Mouse (Mus musculus): Measurements from ENCODE around the gene Tle1. TPM values are rescaled to one million over a fixed set of nuclear protein-coding genes. Genes with fewer than 3 reads are reported as not detected.

Gene Tle1
- total and polyA plus RNA-seq, 3 experiments, result 0.11 TPM; not detected in 2

DNA sequence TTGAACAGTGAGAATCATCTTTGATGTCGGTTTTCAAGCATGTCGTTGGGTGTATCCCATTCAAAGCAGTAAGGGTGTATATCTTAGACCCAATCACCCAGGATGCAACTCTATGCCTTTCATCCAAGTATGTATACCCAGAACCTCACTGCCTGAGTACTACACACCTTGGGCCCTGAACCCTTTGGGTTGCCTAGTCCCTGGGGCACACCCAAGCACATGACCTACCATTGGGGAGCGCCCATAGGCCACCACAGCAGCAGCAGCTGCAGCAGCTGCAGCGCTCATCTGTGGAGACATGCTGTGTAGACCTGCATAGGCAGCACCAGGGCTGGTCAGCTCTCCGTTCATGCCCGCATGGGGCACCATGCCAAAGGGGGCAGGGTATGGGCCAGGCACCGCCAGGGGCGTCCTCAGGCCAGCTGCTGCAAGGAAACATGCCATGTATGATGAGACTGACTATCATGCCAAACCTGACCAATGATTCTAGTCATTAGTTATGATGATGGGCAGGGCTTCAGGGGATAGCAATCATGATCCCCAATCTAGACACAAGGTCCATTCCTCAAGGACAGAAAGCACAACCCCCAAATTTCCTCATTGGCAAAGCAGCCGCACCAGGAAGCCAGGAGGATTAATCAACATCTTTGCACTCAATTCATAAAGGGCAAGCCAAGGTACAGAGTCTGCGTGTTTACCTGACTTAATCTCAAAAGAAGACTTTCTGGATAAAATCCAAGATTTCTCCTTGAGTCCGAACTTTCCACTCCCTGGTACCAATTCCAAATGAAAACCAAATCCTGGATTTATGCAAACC, 62.2 kb downstream of the Tle1 start:
- Histone ChIP-seq H3K27me3 (ENCODE audit: insufficient read depth, low read length) (no peaks in the 10 kb centered on the region), H3K4me1 (ENCODE audit: insufficient read depth, low read depth, low read length) (no peaks in the 10 kb centered on the region), H3K36me3 (replicated peaks) (no peaks in the 10 kb centered on the region), H3K9me3 (replicated peaks) (peaks cover 10% of the 10 kb centered on the region), H3K4me3 (ENCODE audit: low read depth, low read length) (no peak overlapping the region)
- DNase-seq (ENCODE audit: low spot score) (no peak), ATAC-seq (ENCODE audit: extremely low read depth, insufficient number of reproducible peaks, low FRiP score, poor library complexity, severe bottlenecking) (no peak)
- TF ChIP-seq POLR2AphosphoS5 (IDR thresholded peaks at IDR 0.05; ENCODE audit: insufficient replicate concordance, low read depth, low read length) (no peak), GATA1 (IDR thresholded peaks at IDR 0.05; ENCODE audit: borderline replicate concordance, low read length) (no peak), TAL1 (conservative IDR thresholded peaks at IDR 0.05; ENCODE audit: low read depth, low read length) (no peak), GATA2 (IDR thresholded peaks at IDR 0.05; ENCODE audit: borderline replicate concordance, low read depth, low read length) (no peak), CTCF (IDR thresholded peaks at IDR 0.05; ENCODE audit: low read depth, low read length) (no peak)

DNA sequence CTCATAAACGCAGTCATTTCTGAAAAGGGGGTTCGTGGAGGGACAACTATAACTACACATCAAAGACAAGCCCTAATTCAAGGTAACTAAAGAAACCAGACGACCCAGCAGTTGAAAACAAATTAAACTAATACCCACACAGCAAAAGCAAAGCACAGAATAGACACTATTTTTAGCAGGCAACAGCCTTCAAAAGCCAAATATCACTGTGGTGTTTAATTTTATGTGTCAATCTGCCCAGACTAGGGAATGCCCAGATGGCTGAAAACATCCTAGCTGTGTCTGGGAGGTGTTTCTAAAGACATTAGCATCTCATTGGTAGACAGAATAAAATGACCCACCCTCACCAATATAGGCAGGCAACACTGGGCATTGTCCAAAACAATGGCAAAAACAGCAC, 68.1 kb downstream of the Tle1 start:
- no peaks in the 10 kb centered on the region for H3K27me3 ChIP-seq (ENCODE audit: insufficient read depth, low read length)
- ATAC-seq (ENCODE audit: extremely low read depth, insufficient number of reproducible peaks, low FRiP score, poor library complexity, severe bottlenecking) (no peak), DNase-seq (ENCODE audit: low spot score) (no peak)
- 0 out of 2 replicates have a peak, but pooled peaks cover 4% of the 10 kb centered on the region for H3K9me3 ChIP-seq (replicated peaks)
- no peaks in the 10 kb centered on the region for H3K36me3 ChIP-seq (replicated peaks)
- no peak overlapping the region for H3K4me3 ChIP-seq (ENCODE audit: low read depth, low read length)
- no peak for TF ChIP-seq GATA1 (IDR thresholded peaks at IDR 0.05; ENCODE audit: borderline replicate concordance, low read length)
- TF ChIP-seq TAL1 (conservative IDR thresholded peaks at IDR 0.05; ENCODE audit: low read depth, low read length), result no peak
- no peak for TF ChIP-seq CTCF (IDR thresholded peaks at IDR 0.05; ENCODE audit: low read depth, low read length)
- TF ChIP-seq POLR2AphosphoS5 (IDR thresholded peaks at IDR 0.05; ENCODE audit: insufficient replicate concordance, low read depth, low read length), result no peak
- H3K4me1 ChIP-seq (ENCODE audit: insufficient read depth, low read depth, low read length), result no peaks in the 10 kb centered on the region

DNA sequence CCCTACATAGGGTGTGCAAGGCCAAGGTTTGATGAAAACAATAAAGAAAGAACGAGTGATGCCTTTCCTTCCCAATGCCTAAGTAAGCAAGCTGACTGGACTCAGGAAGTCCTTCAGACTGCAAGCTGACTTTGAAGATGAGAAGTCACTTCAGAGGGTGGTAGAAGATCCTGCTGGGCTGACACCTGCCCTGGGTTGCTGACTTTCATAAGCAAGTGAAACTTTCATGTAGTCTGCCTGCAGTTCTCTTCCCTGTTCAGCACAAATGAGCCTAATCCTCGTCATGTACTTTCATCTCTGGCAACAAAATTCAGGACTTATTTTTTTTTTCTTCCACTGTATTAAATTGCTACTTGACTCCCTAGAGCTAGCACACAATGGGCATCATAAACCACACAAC, 73.1 kb downstream of the Tle1 start:
- H3K4me3 ChIP-seq (ENCODE audit: low read depth, low read length), result no peak overlapping the region
- no peaks in the 10 kb centered on the region for H3K27me3 ChIP-seq (ENCODE audit: insufficient read depth, low read length)
- no peak for TF ChIP-seq GATA1 (IDR thresholded peaks at IDR 0.05; ENCODE audit: borderline replicate concordance, low read length)
- TF ChIP-seq POLR2AphosphoS5 (IDR thresholded peaks at IDR 0.05; ENCODE audit: insufficient replicate concordance, low read depth, low read length), result no peak
- no peak for TF ChIP-seq TAL1 (conservative IDR thresholded peaks at IDR 0.05; ENCODE audit: low read depth, low read length)
- no peak for TF ChIP-seq CTCF (IDR thresholded peaks at IDR 0.05; ENCODE audit: low read depth, low read length)
- no peak for TF ChIP-seq GATA2 (IDR thresholded peaks at IDR 0.05; ENCODE audit: borderline replicate concordance, low read depth, low read length)
- H3K36me3 ChIP-seq (replicated peaks), result no peaks in the 10 kb centered on the region
- no peak for DNase-seq (ENCODE audit: low spot score)
- H3K4me1 ChIP-seq (ENCODE audit: insufficient read depth, low read depth, low read length), result no peaks in the 10 kb centered on the region
- peaks cover 13% of the 10 kb centered on the region for H3K9me3 ChIP-seq (replicated peaks)
- no peak for ATAC-seq (ENCODE audit: extremely low read depth, insufficient number of reproducible peaks, low FRiP score, poor library complexity, severe bottlenecking)

DNA sequence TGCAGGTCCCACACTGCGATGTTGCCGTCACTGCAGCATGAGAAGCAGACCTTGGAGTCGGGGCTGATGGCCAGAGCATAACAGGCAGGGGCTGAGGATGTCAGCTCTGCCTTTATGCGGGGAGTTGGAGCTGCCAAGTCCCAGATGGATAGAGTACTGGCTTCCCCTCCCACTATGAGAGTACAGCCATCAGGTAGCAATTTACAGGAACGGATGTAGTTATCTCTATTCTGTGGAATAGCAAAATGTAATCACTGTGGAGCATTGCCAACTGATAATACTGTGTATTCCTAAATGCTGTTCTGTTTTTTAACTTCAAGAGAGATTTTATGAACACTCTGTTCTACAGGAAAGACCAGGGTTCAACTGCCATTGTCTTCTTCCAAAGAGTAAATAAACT, 75.9 kb downstream of the Tle1 start:
- no peak for DNase-seq (ENCODE audit: low spot score)
- ATAC-seq (ENCODE audit: extremely low read depth, insufficient number of reproducible peaks, low FRiP score, poor library complexity, severe bottlenecking), result no peak
- H3K36me3 ChIP-seq (replicated peaks), result no peaks in the 10 kb centered on the region
- no peak overlapping the region for H3K4me3 ChIP-seq (ENCODE audit: low read depth, low read length)
- peaks cover 14% of the 10 kb centered on the region for H3K9me3 ChIP-seq (replicated peaks)
- H3K27me3 ChIP-seq (ENCODE audit: insufficient read depth, low read length), result no peaks in the 10 kb centered on the region
- H3K4me1 ChIP-seq (ENCODE audit: insufficient read depth, low read depth, low read length), result no peaks in the 10 kb centered on the region
- TF ChIP-seq CTCF (IDR thresholded peaks at IDR 0.05; ENCODE audit: low read depth, low read length), result no peak
- no peak for TF ChIP-seq POLR2AphosphoS5 (IDR thresholded peaks at IDR 0.05; ENCODE audit: insufficient replicate concordance, low read depth, low read length)
- no peak for TF ChIP-seq GATA2 (IDR thresholded peaks at IDR 0.05; ENCODE audit: borderline replicate concordance, low read depth, low read length)
- no peak for TF ChIP-seq TAL1 (conservative IDR thresholded peaks at IDR 0.05; ENCODE audit: low read depth, low read length)
- TF ChIP-seq GATA1 (IDR thresholded peaks at IDR 0.05; ENCODE audit: borderline replicate concordance, low read length), result no peak

DNA sequence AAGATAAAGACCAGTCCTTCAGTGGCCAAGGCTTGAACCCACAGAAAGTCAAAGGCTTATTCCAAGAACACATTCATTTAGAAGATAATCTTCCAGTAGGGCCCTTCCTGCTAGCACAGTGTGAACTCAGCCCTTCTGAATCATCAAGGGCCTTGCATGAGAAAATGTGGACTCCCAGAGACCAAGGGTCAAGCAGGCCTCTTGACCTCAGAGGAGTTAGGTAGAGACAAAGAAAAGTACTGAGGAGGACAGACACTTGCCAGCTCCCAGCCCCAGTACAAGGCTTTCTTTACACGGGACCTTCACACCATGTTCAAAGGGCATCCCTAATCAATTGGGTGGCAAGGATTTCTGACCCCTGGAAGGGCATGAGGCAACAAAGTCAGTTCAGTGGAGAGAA, 77.9 kb downstream of the Tle1 start:
- H3K27me3 ChIP-seq (ENCODE audit: insufficient read depth, low read length), result no peaks in the 10 kb centered on the region
- no peak for DNase-seq (ENCODE audit: low spot score)
- H3K4me3 ChIP-seq (ENCODE audit: low read depth, low read length), result no peak overlapping the region
- H3K9me3 ChIP-seq (replicated peaks), result peaks cover 14% of the 10 kb centered on the region
- H3K4me1 ChIP-seq (ENCODE audit: insufficient read depth, low read depth, low read length), result no peaks in the 10 kb centered on the region
- TF ChIP-seq CTCF (IDR thresholded peaks at IDR 0.05; ENCODE audit: low read depth, low read length) (no peak), GATA1 (IDR thresholded peaks at IDR 0.05; ENCODE audit: borderline replicate concordance, low read length) (no peak), TAL1 (conservative IDR thresholded peaks at IDR 0.05; ENCODE audit: low read depth, low read length) (no peak), GATA2 (IDR thresholded peaks at IDR 0.05; ENCODE audit: borderline replicate concordance, low read depth, low read length) (no peak), POLR2AphosphoS5 (IDR thresholded peaks at IDR 0.05; ENCODE audit: insufficient replicate concordance, low read depth, low read length) (no peak)
- no peak for ATAC-seq (ENCODE audit: extremely low read depth, insufficient number of reproducible peaks, low FRiP score, poor library complexity, severe bottlenecking)
- H3K36me3 ChIP-seq (replicated peaks), result no peaks in the 10 kb centered on the region

DNA sequence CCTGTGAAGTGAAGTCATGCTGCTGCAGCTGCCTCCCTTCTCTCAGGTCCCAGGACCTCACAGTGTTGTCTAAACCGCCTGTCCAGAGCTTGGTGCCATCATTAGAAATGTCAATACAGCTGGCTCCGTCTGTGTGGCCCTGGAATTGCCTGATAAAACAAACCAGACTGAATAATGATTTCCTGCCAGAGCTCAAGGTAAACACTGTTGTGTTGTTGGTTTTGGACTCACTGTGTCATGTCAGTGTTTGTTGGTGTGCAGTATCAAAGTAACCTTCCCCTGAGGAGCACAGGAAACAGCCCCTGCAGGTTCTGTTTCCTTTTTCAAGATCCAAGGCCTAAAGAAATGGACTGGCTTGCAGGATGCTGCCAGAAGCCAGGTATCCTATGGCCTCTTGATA, 78.4 kb downstream of the Tle1 start:
- Histone ChIP-seq H3K27me3 (ENCODE audit: insufficient read depth, low read length) (no peaks in the 10 kb centered on the region), H3K4me3 (ENCODE audit: low read depth, low read length) (no peak overlapping the region), H3K4me1 (ENCODE audit: insufficient read depth, low read depth, low read length) (no peaks in the 10 kb centered on the region), H3K36me3 (replicated peaks) (no peaks in the 10 kb centered on the region), H3K9me3 (replicated peaks) (peaks cover 14% of the 10 kb centered on the region)
- no peak for ATAC-seq (ENCODE audit: extremely low read depth, insufficient number of reproducible peaks, low FRiP score, poor library complexity, severe bottlenecking)
- DNase-seq (ENCODE audit: low spot score), result no peak
- TF ChIP-seq TAL1 (conservative IDR thresholded peaks at IDR 0.05; ENCODE audit: low read depth, low read length), result no peak
- no peak for TF ChIP-seq POLR2AphosphoS5 (IDR thresholded peaks at IDR 0.05; ENCODE audit: insufficient replicate concordance, low read depth, low read length)
- TF ChIP-seq GATA1 (IDR thresholded peaks at IDR 0.05; ENCODE audit: borderline replicate concordance, low read length), result no peak
- no peak for TF ChIP-seq CTCF (IDR thresholded peaks at IDR 0.05; ENCODE audit: low read depth, low read length)
- TF ChIP-seq GATA2 (IDR thresholded peaks at IDR 0.05; ENCODE audit: borderline replicate concordance, low read depth, low read length), result no peak
